Mouse (Mus musculus) layer of hippocampus, adult 8-10 months (tissue): ENCODE measurements around the gene Dlgap5. TPM values are rescaled to one million over a fixed set of nuclear protein-coding genes. Genes with fewer than 3 reads are reported as not detected.

ENCODE experiments used
- DNase-seq, 2 experiments: peaks; one replicate each; pipeline ENCODE4 v3.0.0; 2022; ENCODE audit warnings: low spot score in 2 of 2
- total RNA-seq, 4 experiments: library from RNA; stranded (reverse); gene quantifications; 2 replicates each; pipeline ENCODE4 v1.2.4; 2022

Dlgap5 gene
- total RNA-seq, 4 experiments from 2014 or later: 0.52 to 1.4 (median 0.70) TPM; not detected in 1

GRCm38 (mm10) chr14:47353240-47353639 lies 65.0 kb downstream of the Dlgap5 start:
- DNase-seq: no peak

GRCm38 (mm10) chr14:47352272-47352671 lies 65.9 kb downstream of the Dlgap5 start:
- DNase-seq: no peak

DNA sequence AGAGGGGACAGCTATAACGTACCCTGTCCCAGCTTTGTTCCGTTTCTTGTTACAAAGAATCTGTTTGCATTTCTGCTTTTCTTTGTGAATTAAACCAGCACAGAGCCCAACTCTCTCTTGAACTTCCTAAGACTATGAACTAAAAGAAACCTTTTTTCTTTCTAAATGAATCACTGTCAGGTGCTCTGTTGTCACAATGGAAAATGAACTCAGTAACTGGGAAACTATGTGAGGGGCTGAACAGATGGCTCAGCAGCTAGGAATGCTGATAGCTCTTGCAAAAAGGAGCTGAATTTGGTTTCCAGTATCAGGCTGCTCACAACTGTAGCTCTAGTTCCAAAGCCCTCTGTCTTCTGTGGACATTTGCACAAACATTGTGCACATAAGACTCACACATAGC lies 67.2 kb downstream of the Dlgap5 start:
- DNase-seq: no peak

DNA sequence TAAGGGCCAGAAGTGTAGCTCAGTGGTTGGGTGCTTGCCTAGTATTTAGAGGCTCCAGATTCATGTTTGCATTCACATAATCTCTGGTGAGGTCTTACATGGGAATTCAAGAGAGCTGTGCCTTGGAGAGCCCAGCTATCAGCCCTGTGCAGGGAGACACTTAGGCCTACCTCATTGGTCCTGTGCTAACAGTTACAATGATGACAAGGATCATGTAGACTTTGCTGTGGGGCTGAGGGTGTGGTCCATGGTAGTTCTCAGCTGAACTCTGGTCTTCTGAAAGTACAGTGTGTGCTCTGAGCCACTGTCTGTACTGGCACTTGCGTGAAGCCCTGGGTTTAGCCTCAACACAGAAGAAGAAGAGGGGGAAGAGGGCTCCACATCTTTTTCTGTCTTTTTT lies 71.5 kb downstream of the Dlgap5 start:
- DNase-seq: no peak

- DNase-seq: no peak
Measured at GRCm38 (mm10) chr14:47341811-47342291, 76.4 kb downstream of the Dlgap5 start.

GRCm38 (mm10) chr14:47340231-47340925 lies 77.8 kb downstream of the Dlgap5 start:
- no peak for DNase-seq

Other genes starting within 250 kb of the Dlgap5 start
- 1 to 10 TPM; 1.1 to 1.5 (median 1.4) TPM for gene Gch1, start 229.0 kb downstream of the Dlgap5 start, total RNA-seq
- gene Wdhd1, start 141.6 kb downstream of the Dlgap5 start, total RNA-seq: 10 to 100 TPM in 1 of 4 experiments, 1 to 10 TPM in 3; 6.5 to 10.5 (median 7.2) TPM
- gene Socs4, start 141.5 kb downstream of the Dlgap5 start, total RNA-seq: 10 to 100 TPM; 11.0 to 12.3 (median 12.1) TPM
- 10 to 100 TPM; 54.3 to 66.2 (median 61.8) TPM for gene Mapk1ip1l, start 120.1 kb downstream of the Dlgap5 start, total RNA-seq
- gene Lgals3, start 50.7 kb downstream of the Dlgap5 start, total RNA-seq: 1 to 10 TPM in 2 of 4 experiments, under 1 TPM in 1, not detected in 1; 0.79 to 2.8 (median 2.6) TPM
- gene Fbxo34, start 32.0 kb upstream of the Dlgap5 start, total RNA-seq: 10 to 100 TPM; 79.4 to 98.3 (median 87.4) TPM
- gene Atg14, start 152.2 kb upstream of the Dlgap5 start, total RNA-seq: 10 to 100 TPM; 18.2 to 21.9 (median 20.7) TPM
- gene Ktn1, start 230.0 kb upstream of the Dlgap5 start, total RNA-seq: 10 to 100 TPM; 75.6 to 86.9 (median 83.7) TPM